Mouse (Mus musculus) layer of hippocampus, postnatal 14 days (tissue): ENCODE measurements at regions not wholly inside any gene's neighbourhood (a gene's known extent, or its start where the extent isn't known, plus 50 kb on each side); places are given as distances from the start of the nearest gene placed in this dataset.
"Not testable (repeated sequence)": the region's sequence is repeated elsewhere in the genome, so short reads cannot be mapped to it uniquely, and the experiment has no call there.

ENCODE experiments used
- DNase-seq, 2 experiments: peaks; one replicate each; pipeline ENCODE4 v3.0.0; 2021 to 2022; ENCODE audit warnings: low spot score in 2 of 2, mixed read lengths in 1 of 2

DNA sequence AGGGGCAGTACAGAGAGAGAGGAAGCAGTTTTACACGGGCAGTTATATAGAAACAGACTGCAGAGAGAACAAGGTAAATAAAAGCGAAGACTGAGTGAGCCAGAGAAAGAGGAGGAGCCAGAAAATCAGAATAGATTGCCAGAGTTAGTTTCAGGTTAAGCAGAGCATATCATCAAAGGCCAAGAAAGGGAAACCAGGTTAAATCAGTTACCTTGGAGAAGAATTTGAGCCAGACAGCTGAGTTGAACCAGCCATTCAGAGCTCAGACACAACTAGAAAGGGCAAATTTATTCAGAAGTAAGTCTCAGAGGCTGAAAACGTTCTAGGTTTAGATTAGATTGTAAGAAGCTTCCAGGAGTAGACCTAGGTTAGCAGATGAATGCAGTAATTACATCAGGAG is 858.6 kb downstream of the Adgrl3 start:
- DNase-seq: no peak

DNA sequence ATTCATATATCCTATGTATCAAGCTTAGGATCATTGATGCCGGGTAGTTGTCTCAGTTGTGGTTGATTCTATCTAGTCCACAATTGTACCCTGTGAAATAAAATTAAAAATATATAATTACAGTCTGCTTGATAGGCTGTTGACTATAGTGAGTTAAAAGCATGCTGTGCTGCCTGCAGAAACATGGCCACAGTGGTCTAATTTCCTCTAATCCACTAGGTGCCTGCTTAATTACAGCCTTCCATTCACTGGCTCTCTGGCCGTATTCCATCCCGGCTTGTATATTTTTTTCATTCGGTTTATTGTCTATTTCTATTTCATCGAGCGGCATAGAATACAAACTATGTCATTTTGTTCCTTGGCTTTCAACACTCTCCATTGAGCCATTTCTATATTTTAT is 873.4 kb downstream of the Adgrl3 start:
- no peak for DNase-seq

GRCm38 (mm10) chr5:81909368-81909767 is 889.4 kb downstream of the Adgrl3 start:
- no peak for DNase-seq

- DNase-seq: no peak
Observed at GRCm38 (mm10) chr5:81909964-81910363, 890.0 kb downstream of the Adgrl3 start.

GRCm38 (mm10) chr5:81916667-81917066 is 896.7 kb downstream of the Adgrl3 start:
- DNase-seq: no peak

GRCm38 (mm10) chr5:81940798-81941197 is 920.9 kb downstream of the Adgrl3 start:
- no peak for DNase-seq

GRCm38 (mm10) chr5:81969685-81970524 is 950.0 kb downstream of the Adgrl3 start:
- DNase-seq: no peak

DNA sequence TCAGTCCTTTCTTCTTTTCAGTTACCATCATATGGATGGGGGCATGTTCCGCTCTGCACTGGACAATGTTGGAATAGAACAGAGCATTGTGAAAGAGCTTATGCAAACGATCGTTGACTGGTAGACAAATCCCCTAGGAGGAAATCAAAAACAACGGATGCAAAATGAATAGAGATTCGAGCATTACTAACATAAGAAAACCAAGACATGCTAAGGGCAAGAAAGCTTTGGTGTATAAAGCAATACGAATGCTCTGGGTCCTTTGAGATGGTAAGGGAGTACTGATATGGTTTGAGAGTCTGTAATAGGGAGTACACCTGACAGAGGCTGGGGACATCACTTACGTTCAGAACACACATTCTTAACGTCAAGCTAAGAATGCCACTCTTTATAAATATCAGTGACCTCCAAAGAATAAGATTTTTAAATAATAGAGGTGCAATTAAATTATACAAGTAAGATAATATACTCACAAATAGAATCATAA is 950.6 kb downstream of the Adgrl3 start:
- no peak for DNase-seq

DNA sequence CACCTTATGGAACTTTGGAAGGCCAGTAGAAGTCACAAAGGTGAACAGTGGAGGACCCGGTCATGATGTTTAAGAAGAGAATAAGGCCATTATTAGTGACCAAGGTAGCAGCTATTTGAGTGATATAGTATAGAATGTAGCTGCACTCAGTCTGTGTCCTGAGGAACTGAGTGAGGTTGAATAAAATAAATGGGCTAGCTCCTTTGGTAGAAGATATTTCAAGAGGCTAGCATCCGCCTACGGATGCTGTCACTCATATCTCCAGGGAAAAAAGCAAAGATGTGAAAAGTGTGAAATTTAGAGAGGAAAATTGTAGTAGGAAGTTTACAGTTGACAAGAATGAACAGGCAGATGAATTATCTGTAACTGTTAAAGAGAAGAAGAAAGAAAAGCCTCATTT is 956.6 kb downstream of the Adgrl3 start:
- no peak for DNase-seq

- no peak for DNase-seq
Observed at GRCm38 (mm10) chr5:81983351-81983750, 963.4 kb downstream of the Adgrl3 start.

- DNase-seq: no peak
Observed at GRCm38 (mm10) chr5:81988069-81988468, 968.1 kb downstream of the Adgrl3 start.

GRCm38 (mm10) chr5:82007955-82008354 is 988.0 kb downstream of the Adgrl3 start:
- DNase-seq: no peak

GRCm38 (mm10) chr5:82024126-82024525 is 1004.2 kb downstream of the Adgrl3 start:
- DNase-seq: no peak

DNA sequence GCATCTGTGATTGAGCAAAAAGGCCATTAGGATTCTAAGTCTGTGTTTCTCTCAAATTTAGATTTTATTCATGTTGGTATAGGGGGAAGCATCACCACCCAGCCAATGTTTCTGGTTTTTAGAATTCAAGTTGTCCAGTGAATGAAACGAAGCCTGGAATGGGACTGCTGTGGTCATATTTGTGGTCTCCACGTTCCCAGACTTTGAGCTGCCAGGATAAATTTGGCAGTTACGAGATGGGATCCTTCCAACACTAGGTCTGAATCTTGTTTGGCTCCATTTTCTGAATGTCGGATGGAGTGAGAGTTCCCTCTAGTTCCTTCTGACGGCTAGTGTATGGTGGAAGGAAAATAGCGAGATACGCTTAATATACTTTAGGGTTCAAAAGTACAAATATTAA is 1014.8 kb downstream of the Adgrl3 start:
- peak in 1 of 2 experiments; percentile 14 for DNase-seq

DNA sequence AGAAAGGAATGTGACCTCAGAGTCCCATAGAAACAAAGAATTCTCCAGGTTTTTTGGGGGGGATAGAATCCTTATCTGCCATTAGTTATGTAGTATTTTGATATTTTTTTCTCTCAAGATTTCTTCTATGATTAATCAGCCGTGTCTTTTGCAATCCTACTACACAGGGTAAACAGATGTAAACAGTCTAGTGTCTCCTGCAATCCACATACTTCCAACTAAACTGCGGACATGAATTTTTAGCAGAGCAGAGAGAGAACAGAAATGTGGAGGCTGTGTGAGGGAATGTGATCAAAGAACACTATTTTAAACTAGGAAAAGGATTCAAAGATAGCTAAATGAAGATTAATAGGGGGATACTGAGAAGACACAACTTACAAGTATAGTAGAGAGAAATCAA is 1026.2 kb downstream of the Adgrl3 start:
- no peak for DNase-seq

GRCm38 (mm10) chr5:82059108-82059838 is 1039.3 kb downstream of the Adgrl3 start:
- no peak for DNase-seq

- DNase-seq: peak in 1 of 2 experiments; percentile 19
Observed at GRCm38 (mm10) chr5:82060679-82061078, 1040.7 kb downstream of the Adgrl3 start.

DNA sequence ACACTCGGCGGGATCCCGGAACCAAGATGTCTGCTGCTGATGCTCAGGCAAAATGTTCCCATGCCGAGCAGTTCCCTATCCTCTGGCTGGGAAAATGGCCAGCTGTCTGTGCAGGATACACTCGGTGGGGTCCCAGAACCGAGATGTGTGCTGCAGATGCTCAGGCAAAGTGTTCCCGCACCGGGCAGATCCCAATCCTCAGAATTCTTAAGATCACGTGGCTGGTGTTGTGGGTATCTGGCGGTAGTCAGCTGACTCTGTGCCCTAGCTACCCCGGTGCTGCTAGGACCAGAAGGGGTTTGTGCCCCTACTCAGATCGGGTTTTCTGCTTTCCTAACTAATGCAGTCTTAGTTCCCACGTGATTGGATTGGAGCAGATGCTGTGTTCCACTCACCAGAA is 1049.3 kb downstream of the Adgrl3 start:
- DNase-seq: not testable (repeated sequence)

GRCm38 (mm10) chr5:82089401-82089800 is 1069.5 kb downstream of the Adgrl3 start:
- DNase-seq: no peak

- DNase-seq: no peak
Observed at GRCm38 (mm10) chr5:82103056-82103807, 1083.3 kb downstream of the Adgrl3 start.

GRCm38 (mm10) chr5:82103857-82104256 is 1083.9 kb downstream of the Adgrl3 start:
- DNase-seq: no peak
